Mouse (Mus musculus) CD4-positive, CD25-positive, alpha-beta regulatory T cell, adult 4 months (primary cell): Measurements from ENCODE around the gene Plin5. TPM values are rescaled to one million over a fixed set of nuclear protein-coding genes. Genes with fewer than 3 reads are reported as not detected.

Experiments
- ATAC-seq: one replicate; pipeline ENCODE4 v1.8.0; 2017
- polyA plus RNA-seq, 2 experiments: library from polyadenylated mRNA; unstranded; fragments of 100-300 nt; shearing (Covaris generic); gene quantifications; one replicate each; pipeline ENCODE4 v1.2.1; 2017

Gene Plin5
- polyA plus RNA-seq, 2 experiments from 2014 or later, result not detected

DNA sequence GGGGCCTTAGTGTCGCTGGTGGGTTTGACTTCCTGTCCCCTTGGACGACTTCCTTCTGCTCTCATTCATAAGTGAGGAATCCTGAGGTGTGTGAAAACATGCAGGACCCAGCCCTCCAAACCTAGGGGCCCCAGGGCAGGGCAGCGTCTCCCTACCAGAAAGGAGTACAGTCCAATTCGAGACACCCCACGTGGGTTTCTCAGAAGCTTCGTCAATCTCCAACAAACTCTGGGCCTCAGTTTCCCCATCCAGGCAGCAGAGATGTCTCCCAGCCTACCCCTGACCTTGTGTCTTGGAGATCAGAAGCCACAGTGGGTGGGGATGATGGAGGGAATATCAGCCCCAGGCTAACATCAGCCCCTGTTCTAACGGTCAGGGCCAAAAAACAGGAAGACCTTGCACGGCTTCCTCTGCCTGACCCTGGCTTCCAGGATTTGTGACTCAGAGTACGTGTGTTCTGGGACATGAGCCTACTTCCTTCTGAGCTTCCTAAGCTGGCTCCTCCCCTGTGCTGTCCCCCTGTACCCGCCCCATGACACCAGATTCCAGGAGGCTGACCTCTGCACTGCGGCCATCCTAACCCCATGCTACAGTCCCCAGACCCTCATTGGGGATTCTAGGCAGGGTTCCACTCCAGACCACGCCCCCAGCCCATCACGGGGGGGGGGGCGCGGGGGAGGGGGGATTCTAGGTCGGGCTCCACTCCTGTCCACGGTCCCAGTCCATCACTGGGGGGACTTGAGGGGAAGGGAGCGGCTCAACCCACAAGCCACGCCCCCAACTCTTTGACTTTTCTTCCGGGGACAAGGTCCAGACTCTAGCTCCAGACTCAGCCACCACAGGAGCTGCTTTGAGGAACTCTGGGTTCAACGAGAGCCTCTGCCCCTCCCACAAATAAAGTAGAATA, 16.3 kb upstream of the Plin5 start:
- ATAC-seq, result peak; percentile 15

GRCm38 (mm10) chr17:56132661-56133060, 15.3 kb upstream of the Plin5 start:
- ATAC-seq, result peak; percentile 53

DNA sequence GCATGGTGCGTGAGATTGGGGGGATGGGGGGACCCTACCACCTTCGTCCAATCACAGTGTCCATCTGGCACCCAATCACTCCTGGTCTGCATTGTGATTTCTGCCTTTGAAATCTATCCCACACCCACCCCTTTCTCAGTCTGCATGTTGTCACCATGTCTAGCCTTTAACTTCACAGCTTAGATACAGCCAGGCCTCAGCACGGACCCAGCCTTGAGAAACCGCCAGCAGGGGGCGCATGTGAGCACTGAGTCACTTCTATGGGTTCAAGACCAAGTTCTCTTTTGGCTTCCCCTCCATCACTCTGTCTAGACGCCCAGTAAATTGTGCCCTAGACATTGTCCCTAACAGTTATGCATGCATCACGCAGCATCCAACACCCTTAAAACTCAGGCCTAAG, 14.4 kb upstream of the Plin5 start:
- ATAC-seq, result no peak

- ATAC-seq, result no peak
These were observed 13.7 kb upstream of the Plin5 start for GRCm38 (mm10) chr17:56131136-56131535.

DNA sequence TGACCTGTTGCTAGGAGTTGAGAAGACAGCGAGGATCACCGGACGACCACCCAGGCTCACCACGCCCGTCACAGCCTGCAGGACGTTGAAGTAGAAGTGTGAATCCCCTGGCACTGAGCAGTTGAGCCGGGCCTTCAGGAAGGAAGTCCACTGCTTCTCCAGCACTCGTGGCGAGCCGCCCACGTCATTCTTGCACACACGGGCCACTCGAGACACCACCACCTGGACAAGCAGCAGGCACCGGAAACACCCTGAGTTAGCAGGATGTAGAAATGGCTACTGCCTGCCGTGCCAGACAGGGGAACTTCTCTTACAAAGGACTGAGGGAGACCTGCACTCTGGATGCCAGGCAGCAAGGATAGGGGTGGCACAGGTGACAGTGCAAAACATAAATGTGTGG, 10.8 kb upstream of the Plin5 start:
- ATAC-seq, result no peak

- no peak for ATAC-seq
These were observed 8.8 kb upstream of the Plin5 start for GRCm38 (mm10) chr17:56126175-56126574.

DNA sequence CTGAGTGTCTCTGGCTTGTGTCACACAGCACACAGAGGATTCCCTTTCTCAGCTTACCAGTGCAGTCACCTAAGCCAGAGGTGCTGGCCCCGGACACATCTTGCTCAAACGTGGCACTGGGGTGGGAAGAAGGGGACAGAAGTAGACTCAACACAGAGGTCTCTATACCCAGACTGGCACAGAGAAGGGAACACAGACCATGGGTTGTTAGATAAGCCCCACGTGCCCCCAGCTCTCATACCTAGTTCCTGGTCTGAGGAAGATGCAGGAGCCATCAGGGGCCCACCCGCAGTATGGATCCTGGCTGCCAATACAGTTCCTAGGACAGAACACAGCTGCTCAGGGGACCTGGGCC, 7.9 kb upstream of the Plin5 start:
- ATAC-seq, result no peak

DNA sequence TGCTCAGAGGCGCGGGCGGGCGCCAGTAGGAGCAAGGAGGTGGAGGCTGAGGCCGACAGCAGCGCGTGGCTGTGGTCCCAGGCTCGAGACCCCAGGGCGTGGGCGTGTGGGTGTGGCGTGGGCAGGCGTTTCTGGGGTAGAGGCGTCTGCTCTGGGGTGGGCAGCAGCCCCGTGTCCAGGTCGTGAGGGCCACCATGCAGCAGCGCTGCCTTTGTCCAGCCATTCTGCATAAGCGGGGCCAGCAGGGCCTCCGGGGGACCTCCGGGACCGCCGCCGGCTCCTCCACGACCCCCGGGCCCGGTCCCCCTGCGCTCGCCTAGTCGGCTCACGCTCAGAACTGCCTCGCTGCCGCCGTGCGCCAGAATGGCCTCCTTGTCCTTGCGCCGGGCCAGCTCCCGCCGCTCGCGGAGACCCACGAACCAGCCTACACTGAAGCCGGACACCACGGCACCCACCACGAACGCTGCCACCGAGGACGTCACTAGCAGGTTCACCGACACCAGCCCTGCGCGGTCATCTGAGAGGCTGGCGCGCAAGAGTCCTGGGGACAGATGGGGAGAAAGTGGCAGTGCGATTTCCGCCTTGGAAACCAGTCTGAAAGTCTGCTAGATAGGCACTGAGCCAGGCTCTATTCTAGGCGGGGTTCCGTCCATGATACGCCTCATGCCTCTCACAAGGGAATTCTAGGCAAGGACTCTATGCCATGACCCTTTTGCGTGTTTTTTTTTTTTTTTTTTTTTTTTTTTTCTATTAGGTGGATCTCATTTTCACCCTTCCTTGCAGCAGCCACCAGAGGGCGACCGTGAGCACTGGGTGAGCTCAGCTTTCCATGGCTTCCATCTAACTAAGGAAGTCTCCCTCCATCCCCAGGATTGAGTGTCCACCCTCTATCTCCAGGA, 7.2 kb upstream of the Plin5 start:
- peak; percentile 54 for ATAC-seq

GRCm38 (mm10) chr17:56123681-56124340, 6.4 kb upstream of the Plin5 start:
- ATAC-seq, result no peak

GRCm38 (mm10) chr17:56123161-56123560, 5.8 kb upstream of the Plin5 start:
- ATAC-seq, result no peak

DNA sequence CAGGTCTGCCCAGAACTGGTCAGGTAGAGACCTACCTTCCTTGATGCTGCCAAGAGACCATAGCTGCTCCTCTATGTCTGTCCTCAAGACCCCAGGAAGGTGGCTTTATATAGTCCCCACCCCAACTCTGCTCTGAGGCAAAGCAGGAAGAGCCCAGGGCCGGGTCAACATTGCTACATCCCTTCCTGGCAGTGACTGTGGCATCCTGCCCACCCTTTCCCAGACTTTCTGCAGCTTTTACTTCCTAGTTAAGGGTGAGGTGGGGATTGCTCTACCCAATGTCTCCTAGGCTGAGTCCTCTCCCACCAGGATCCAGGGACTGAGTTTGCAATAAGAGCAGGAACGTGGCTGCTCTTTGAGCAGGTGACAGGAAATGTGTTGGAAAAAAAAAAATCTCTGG, 4.4 kb upstream of the Plin5 start, which contains the start of gene Lrg1:
TSS of gene Lrg1 (minus strand) at position 176 of the 400 bp plus-strand sequence.
- ATAC-seq, result no peak

DNA sequence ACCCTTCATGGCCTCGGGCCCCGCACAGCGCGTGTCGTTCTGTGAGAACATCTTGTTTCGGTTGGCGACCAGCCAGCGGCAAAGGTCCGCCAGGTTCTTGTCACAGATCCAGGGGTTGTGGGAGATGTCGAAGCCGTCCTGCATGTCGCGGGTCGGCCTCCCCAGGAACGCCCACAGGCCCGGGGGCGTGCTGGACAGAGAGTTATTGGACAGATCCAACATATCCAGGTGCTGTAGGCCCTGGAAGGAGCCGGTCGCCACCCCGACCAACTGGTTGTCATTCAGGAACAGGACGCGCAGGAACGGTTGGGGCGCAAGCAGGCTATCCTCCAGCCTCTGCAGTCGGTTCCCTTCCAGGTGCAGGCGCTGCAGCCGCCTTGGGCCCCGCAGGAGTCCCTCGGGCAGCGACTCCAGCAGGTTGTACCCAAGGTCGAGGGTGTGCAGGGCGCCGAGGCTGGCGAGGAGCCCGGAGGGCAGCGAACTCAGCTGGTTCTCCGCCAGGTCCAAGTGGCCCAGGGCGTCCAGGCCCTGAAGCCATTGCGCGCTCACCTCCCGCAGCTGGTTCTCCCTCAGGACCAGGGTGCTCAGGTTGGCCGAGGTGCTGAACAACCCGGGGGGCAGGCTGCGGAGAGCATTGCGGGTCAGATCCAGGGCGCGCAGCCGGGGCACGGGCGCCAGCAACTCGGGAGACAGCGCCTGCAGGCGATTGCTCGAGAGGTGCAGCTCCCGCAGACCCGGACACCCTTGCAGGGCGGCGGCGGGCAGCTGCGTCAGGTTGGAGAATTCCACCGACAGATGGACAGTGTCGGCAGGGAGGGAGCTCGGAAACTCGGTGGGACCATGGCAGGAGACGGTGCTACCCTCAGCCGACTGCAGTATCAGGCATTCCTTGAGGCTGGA, 2.8 kb upstream of the Plin5 start:
- no peak for ATAC-seq

GRCm38 (mm10) chr17:56119431-56119830, 2.0 kb upstream of the Plin5 start:
- no peak for ATAC-seq

GRCm38 (mm10) chr17:56116193-56116592, 1.2 kb downstream of the Plin5 start:
- no peak for ATAC-seq

DNA sequence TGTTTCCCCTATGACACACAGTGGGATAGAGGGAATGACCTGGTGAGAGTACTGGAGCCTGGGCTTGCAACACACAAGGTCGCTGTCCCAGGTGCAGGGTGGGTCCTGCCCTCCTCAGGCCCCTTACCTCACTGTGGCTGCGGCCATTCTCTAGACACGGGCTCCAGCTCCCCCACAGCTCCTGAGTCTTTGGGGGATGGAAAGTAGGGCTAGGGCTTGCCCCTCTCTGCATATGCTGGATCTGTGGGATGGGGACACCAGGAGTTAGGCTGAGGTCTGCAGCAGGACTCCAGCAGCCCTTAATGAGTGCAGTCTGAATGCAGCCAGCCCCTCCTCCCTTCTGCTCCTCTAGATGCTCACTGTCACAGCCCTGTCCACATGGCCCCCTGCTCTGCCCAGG, 4.7 kb downstream of the Plin5 start:
- ATAC-seq, result no peak

- peak; percentile 56 for ATAC-seq
These were observed 5.5 kb downstream of the Plin5 start for GRCm38 (mm10) chr17:56111864-56112263.

DNA sequence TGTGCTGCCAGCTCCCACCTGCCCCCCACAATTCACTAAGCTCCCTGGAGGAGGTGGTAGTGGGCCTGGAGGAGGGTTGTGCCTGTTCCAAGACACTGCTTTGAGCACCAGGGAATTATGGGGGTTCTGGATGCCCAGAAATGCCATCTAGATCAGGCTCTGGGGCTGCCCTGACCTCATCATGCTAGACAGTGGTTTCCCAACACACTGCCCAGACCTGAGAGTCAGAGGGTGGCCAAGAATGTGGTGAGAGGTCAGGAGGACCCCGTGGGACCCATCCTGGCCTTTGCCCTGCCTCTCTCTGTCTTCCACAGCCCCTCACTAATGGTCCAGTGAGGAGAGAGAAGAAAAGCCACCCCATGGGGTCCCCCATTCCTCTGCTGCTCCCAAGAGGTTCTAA, 6.4 kb downstream of the Plin5 start:
- ATAC-seq, result no peak

- ATAC-seq, result no peak
These were observed 6.8 kb downstream of the Plin5 start for GRCm38 (mm10) chr17:56110571-56110970.

DNA sequence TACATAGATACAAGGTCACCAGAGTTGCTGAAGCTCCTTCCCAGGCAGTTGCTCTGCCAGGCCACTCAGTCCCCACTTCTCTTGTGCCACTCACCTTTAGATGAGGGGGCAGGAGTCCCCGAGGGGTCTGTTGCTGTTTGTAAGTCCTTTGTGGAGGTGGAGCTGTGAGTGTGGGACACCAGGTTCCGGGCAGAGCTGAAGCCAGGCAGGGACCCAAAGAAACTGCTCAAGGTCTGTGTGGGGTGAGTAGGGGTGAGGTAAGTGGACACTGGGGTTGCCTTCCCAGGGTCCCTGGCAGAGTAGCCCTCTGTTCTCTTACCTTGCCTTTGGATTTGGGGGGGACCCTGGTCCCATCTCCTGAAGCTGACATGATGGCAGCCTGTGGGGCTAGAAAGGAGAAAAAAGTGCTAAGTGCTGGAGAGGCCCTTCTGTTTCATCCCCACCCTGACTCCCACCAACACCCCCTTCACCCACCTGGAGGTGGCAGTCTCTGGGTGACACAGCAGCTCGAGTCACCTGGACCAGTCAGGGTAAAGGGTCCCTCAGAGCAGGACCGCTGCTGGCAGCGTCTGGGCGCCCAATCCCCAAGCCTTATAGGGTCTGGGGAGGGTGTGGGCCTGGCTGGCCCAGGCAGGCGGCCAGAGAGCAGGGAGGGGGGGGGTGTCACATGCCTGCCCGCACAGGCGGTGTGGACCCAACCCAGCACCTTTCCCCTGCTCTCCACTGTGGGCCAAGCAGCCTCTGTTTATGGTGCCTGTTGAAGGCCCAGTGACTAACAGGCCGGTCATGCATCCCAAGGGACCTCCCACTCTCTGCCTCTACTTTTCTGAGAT, 8.0 kb downstream of the Plin5 start, which contains the start of gene Plin4:
TSS of gene Plin4 (minus strand) at position 585 of the 833 bp plus-strand sequence.
- no peak for ATAC-seq

GRCm38 (mm10) chr17:56108334-56109044, 8.9 kb downstream of the Plin5 start:
- ATAC-seq, result no peak
